In the genomic region with DNA sequence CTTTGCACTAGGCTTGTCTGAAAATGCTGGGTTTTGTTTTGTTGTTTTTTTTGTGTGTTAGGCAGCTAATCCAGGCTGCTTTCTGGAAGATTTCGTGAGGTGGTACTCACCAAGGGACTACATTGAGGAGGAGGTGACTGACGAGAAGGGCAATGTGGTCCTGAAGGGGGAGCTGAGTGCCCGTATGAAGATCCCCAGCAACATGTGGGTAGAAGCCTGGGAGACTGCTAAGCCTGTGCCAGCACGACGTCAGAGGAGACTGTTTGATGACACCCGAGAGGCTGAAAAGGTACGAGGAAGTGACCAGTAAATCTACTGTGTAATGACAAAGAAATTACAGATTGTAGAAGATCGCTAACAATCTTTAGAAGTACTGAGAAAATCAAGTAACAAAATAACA, we compare ENCODE assay signal across 19 mouse cellular contexts.
DNase-seq lines count a peak whose midpoint lies in the region; ATAC-seq and TF ChIP-seq lines count a peak whose summit lies in the region.
"Had no signal": no experiment of that assay in that cellular context is flagged by ENCODE, and none has a peak within 500 bp of the region (broad histone marks: within the 10 kb centered on the region; RNA-seq: fewer than 3 reads in every experiment).

No protein-coding gene starts in this region.

- H3K4me1 ChIP-seq in heart, embryonic 12.5 days (replicated peaks) = peaks cover 6% of the 10 kb centered on the region; the same call in 1 of the 2 replicates
- H3K4me1 ChIP-seq: forebrain, embryonic 10.5 days; hindbrain, embryonic 13.5 days; liver, embryonic 13.5 days; midbrain, embryonic 12.5 days had no signal

- no peak overlapping the region for H3K27ac ChIP-seq in heart, embryonic 12.5 days (ENCODE audit: poor library complexity, severe bottlenecking)
- H3K27ac ChIP-seq in layer of hippocampus, adult 2 months = no peak overlapping the region
- H3K27ac ChIP-seq: embryonic facial prominence, embryonic 13.5 days; forebrain, embryonic 10.5 days; hindbrain, embryonic 13.5 days; liver, embryonic 13.5 days; midbrain, embryonic 12.5 days had no signal

- 75% methylated on average over 8 of the region's 8 CpGs for WGBS in heart, embryonic 12.5 days

- no peak overlapping the region for H3K4me2 ChIP-seq in heart, embryonic 12.5 days
- H3K4me2 ChIP-seq: embryonic facial prominence, embryonic 13.5 days; hindbrain, embryonic 13.5 days; liver, embryonic 13.5 days; midbrain, embryonic 12.5 days had no signal

- H3K9ac ChIP-seq in heart, embryonic 12.5 days = no peak overlapping the region
- H3K9ac ChIP-seq: embryonic facial prominence, embryonic 13.5 days; hindbrain, embryonic 13.5 days; liver, embryonic 13.5 days; midbrain, embryonic 12.5 days had no signal

- DNase-seq in heart, adult 11 months = peak; percentile 90
- no peak for DNase-seq in layer of hippocampus, adult 2 months (ENCODE audit: low spot score in 2 of 2)
- no peak for DNase-seq in layer of hippocampus, postnatal 10 days (ENCODE audit: low spot score in 2 of 2)
- peak; percentile 75 for DNase-seq in brain, adult 2 months (ENCODE audit: low read depth, low spot score)
- peak; percentile 36 for DNase-seq in gastrocnemius, postnatal 10 days
- no peak for DNase-seq in yolk sac, embryonic 10.5 days (ENCODE audit: low spot score)
- DNase-seq: cerebellum, adult 18-20 months; kidney, adult 11 months; kidney, postnatal 14 days; liver, embryonic 13.5 days; lung, postnatal 36 days; right cerebral cortex, adult 18-20 months; thymus, postnatal 25 days had no signal

- peaks cover 68% of the 10 kb centered on the region for H3K36me3 ChIP-seq in heart, embryonic 12.5 days

- peak; percentile 48 for TF ChIP-seq CTCF in layer of hippocampus, adult 2 months (conservative IDR thresholded peaks at IDR 0.05)

- no peak for ATAC-seq in heart, embryonic 12.5 days (ENCODE audit: insufficient number of reproducible peaks, low FRiP score)
- ATAC-seq in granulocyte monocyte progenitor cell, adult 5-6 weeks (replicated peaks; ENCODE audit: poor library complexity, severe bottlenecking) = no peak

- peaks cover 9% of the 10 kb centered on the region for H3K9me3 ChIP-seq in heart, embryonic 12.5 days (replicated peaks)
- H3K9me3 ChIP-seq: liver, embryonic 13.5 days; midbrain, embryonic 12.5 days had no signal

- H3K4me3 ChIP-seq in heart, embryonic 12.5 days = no peak overlapping the region
- no peak overlapping the region for H3K4me3 ChIP-seq in layer of hippocampus, adult 2 months
- H3K4me3 ChIP-seq: embryonic facial prominence, embryonic 13.5 days; forebrain, embryonic 10.5 days; hindbrain, embryonic 13.5 days; liver, embryonic 13.5 days; midbrain, embryonic 12.5 days had no signal

- H3K27me3 ChIP-seq in heart, embryonic 12.5 days (replicated peaks) = no peaks in the 10 kb centered on the region
- H3K27me3 ChIP-seq: embryonic facial prominence, embryonic 13.5 days; hindbrain, embryonic 13.5 days; liver, embryonic 13.5 days; midbrain, embryonic 12.5 days had no signal

Comparison
In these comparisons a context has a peak if more than half of its experiments do, and no peak if none do; other contexts are left out.
1. DNase-seq: peak in heart, adult 11 months (single experiment), brain, adult 2 months (single experiment) and gastrocnemius, postnatal 10 days (single experiment); none in layer of hippocampus, adult 2 months (0 of 2), layer of hippocampus, postnatal 10 days (0 of 2) and yolk sac, embryonic 10.5 days (single experiment).